Mouse (Mus musculus) NIH3T3 (cell line): ENCODE measurements around the gene Prim1.

Experiments used
- DNase-seq: peaks from one replicate; pipeline ENCODE4 v3.0.0-alpha.2; 2012; ENCODE audit warnings: low read depth

The Prim1 gene

DNA sequence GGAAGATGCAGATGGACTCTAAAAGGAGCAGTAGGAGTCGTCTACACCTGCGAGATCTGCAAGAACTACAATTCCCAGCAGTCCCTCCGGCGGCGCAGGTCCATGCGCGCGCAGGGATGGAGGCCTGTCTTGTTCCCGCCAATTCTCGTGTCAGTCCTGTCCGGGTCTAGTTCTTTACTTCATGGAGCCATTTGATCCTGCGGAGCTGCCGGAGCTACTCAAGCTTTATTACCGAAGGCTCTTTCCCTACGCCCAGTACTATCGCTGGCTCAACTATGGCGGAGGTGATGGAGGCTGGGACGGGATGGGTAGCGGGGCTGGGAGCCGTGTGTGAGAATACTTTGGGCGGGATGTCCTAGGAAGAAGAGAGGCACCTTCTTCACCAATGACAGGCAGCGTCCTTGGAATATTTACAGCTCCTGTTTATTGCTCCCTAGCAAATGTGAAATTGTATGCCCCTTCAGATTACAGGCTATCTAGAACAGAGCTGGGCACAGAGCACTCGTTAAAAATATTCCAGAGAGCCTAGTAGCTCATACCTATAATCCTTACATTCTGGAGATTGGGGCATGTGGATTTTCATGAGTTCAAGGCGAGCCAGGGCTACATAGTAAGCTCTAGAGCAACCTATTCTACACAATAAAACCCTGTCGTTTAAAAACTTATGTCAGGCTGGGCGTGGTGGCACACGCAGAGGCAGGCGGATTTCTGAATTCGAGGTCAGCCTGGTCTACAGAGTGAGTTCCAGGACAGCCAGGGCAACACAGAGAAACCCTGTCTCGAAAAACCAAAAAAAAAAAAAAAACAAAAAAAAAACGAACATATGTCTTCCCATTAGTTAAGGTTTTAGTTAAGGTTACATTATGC lies at the start of gene Prim1:
Prim1 (plus strand) TSS at position 101 of the 867 bp plus-strand sequence.
- DNase-seq: peak; percentile 90

DNA sequence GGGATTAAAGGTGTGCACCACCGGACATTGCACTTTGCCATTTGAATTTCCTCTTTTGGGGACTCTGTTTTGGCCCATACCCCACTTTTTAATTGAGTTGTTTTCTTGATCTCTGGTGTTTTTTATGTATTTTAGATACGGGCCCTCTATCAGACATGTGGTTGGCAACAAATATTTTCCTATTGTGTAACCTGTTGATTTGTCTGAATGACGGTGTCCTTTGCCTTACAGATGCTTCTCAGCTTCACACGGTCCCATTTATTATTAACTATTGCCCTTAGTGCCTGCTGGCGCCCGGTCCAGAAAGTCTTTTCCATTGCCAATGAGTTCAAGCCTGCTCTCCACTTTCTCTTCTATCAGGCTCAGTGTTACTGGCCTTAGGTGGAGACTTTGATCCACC lies 48.5 kb upstream of the Prim1 start:
- no peak for DNase-seq

GRCm38 (mm10) chr10:127969820-127970219 lies 45.1 kb upstream of the Prim1 start:
- DNase-seq: no peak

- peak; percentile 76 for DNase-seq
Observed at GRCm38 (mm10) chr10:127970359-127970831, 44.6 kb upstream of the Prim1 start.

GRCm38 (mm10) chr10:127971135-127971534 lies 43.8 kb upstream of the Prim1 start:
- peak; percentile 43 for DNase-seq

DNA sequence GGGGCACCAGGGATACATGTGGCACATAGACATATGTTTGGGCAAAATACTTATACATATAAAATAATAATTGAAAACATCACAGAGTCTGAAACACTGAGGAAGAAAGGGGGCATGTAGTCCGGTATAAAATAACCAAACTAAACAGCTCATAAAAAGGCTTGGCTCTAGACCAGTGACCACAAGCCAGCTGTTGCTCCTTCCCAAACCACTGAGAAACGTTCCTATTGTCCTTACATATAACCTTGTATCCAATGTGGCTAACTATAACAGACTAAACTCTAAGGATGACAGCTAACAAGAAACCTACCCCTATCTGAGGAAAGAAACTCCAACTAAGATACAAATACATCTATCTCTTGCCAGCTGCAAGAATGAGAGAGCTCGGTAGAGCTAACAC lies 40.9 kb upstream of the Prim1 start:
- DNase-seq: peak; percentile 34

GRCm38 (mm10) chr10:127975503-127975902 lies 39.5 kb upstream of the Prim1 start:
- no peak for DNase-seq

GRCm38 (mm10) chr10:127984650-127985049 lies 30.3 kb upstream of the Prim1 start:
- peak; percentile 22 for DNase-seq

- DNase-seq: no peak
Observed at GRCm38 (mm10) chr10:127985601-127986000, 29.4 kb upstream of the Prim1 start.

- no peak for DNase-seq
Observed at GRCm38 (mm10) chr10:127996690-127997089, 18.3 kb upstream of the Prim1 start.

GRCm38 (mm10) chr10:127998260-127998659 lies 16.7 kb upstream of the Prim1 start:
- DNase-seq: peak; percentile 24

DNA sequence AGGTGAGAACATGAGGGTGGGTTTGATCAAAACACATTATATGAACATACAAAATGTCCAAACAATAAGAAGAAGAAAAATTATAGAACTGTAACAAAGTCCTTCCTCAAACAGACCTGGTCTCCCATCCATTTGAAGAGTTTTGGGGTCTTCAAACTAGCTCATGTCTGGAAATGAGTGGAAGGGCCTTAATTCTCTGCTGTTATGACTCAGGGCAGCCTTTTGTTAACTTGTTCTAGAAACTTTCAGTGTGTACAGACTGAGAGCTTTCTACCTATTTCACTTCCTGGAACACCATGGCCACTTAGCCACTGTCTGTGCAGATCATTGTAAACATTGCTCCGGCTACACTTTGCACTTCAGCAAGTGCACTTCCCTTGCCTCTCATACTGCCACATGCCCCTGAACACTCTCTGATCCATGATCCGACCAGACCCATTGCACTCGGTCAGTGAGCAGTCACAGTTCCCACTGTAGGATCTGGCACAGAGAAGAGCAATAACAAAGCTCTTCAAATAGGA lies 11.6 kb upstream of the Prim1 start:
- DNase-seq: no peak

- DNase-seq: no peak
Observed at GRCm38 (mm10) chr10:128004918-128005317, 10.1 kb upstream of the Prim1 start.

- DNase-seq: no peak
Observed at GRCm38 (mm10) chr10:128005479-128005878, 9.5 kb upstream of the Prim1 start.

DNA sequence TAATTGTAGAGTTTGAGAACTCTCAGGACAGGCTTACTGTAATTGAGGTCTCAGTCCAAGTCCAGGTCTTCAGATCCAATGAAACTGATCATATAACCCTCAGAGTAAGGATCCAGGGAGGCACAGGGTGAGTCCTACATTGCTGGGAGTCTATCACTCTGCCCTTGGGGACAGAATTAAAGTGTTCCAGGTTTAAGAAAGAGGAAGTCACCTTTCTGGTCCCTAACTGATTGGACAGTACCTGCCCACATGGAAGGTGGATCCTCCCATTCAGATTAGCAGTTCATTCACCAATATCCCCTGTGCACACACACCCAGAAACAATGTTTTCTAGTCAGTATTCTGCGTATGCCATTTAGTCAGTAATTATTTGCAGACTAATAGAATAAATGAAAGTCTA lies 7.5 kb upstream of the Prim1 start, which contains the start of gene Hsd17b6:
Hsd17b6 (minus strand) TSS at position 166 of the 400 bp plus-strand sequence.
- no peak for DNase-seq

DNA sequence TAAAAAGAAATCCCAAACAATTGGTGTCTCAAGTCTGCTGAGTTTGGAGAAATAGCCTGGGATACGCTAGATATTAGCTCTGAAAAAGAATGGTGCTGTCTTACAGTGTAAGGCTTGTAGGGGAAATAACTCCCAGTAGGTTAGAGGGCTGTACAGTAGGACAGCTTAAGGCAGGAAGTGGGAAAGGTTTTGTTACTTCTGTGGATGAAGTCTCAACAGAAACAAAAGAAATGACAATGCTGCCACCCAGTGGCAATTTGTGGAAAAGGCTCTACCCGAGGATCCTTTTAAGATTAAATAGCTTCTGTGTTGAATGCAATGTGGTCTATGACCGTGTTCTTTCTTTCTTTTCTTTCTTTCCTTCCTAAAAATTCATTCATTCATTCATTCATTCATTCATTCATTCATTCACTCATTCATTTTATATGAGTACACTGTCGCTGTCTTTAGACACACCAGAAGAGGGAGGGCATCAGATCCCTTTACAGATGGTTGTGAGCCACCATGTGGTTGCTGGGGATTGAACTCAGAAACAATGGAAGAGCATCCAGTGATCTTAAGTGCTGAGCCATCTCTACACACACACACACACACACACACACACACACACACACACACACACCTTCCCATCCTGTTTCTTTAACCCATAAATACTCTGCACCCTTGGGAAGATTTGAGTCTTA lies 6.6 kb upstream of the Prim1 start:
- peak; percentile 93 for DNase-seq

- DNase-seq: no peak
Observed at GRCm38 (mm10) chr10:128009735-128010134, 5.2 kb upstream of the Prim1 start.

- DNase-seq: no peak
Observed at GRCm38 (mm10) chr10:128022196-128022595, 7.2 kb downstream of the Prim1 start.

DNA sequence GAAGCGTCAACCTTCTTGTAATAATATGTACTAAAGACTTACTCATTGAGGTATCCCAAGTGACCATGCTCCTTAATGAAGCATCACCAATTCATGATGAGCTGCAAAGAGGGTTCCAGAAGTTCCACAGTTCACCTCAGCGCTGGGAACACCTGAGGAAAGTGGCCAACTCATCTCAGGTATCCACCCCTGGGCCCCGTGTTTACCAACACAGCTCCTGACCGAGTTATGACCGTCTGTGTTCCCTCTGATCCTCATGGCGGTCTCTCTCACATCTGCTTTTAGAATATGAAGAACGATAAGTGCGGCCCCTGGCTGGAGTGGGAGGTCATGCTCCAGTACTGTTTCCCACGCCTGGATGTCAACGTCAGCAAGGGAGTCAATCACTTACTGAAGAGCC lies 8.5 kb downstream of the Prim1 start:
- DNase-seq: no peak

GRCm38 (mm10) chr10:128029931-128030330 lies 15.0 kb downstream of the Prim1 start:
- no peak for DNase-seq

- no peak for DNase-seq
Observed at GRCm38 (mm10) chr10:128030860-128031259, 15.9 kb downstream of the Prim1 start.

DNA sequence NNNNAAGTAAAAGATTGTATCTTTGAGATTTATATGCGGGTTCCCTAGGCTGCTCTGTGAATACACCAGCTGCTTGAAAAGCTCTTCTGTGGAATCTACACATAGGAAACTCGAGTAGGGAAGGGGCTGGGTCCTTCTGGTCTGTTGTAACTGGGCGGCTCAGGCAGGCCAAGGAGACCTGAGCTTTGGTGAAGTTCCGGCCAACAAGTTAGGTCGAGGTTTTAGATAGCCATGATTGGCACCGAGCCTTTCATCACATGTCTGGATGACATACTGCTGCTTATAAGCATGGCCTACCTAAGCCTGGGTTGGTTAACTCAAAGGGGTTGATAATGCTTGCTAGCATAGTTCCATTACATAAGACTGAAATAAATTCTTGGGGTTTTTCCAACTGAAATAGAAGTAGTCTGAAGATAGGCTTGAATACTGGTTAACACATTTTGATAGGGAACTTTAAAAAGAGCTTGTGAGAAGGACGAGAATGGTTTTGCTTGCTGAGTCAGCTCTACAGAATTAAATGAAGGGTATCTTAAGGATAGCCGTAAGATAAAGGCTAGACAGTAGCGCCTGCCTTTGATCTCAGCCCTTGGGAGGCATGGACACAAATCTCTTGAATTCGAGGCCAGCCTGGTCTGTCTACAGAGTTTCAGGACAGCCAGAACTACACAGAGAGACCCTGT lies 21.9 kb downstream of the Prim1 start:
- peak; percentile 91 for DNase-seq
